Mouse (Mus musculus): Measurements from ENCODE around the gene Gucy1b2. TPM values are rescaled to one million over a fixed set of nuclear protein-coding genes. Genes with fewer than 3 reads are reported as not detected.

Gene Gucy1b2
- polyA plus RNA-seq, 1 experiment: 0.08 TPM

GRCm38 (mm10) chr14:62450706-62451105 is 5.4 kb downstream of the Gucy1b2 start:
- TF ChIP-seq POLR2A (IDR thresholded peaks at IDR 0.05; ENCODE audit: control insufficient read depth, extremely low read depth, insufficient read depth, low read length, poor library complexity): no peak
- no peak for TF ChIP-seq CTCF (IDR thresholded peaks at IDR 0.05; ENCODE audit: borderline replicate concordance, control insufficient read depth, extremely low read depth, insufficient read depth, low read length, poor library complexity)
- WGBS: 97% methylated on average over 1 of the region's 1 CpGs
- Histone ChIP-seq H3K27ac (ENCODE audit: control insufficient read depth, insufficient read depth, low read length) (no peak overlapping the region), H3K4me3 (ENCODE audit: control insufficient read depth, insufficient read depth, low read length) (no peak overlapping the region), H3K36me3 (ENCODE audit: control insufficient read depth, insufficient read depth, low read length) (no peaks in the 10 kb centered on the region), H3K4me1 (replicated peaks; ENCODE audit: control insufficient read depth, insufficient read depth, low read length) (no peaks in the 10 kb centered on the region), H3K27me3 (ENCODE audit: control insufficient read depth, insufficient read depth, low read length) (no peaks in the 10 kb centered on the region)
- DNase-seq: no peak

GRCm38 (mm10) chr14:62447214-62447548 is 8.9 kb downstream of the Gucy1b2 start:
- DNase-seq: no peak
- TF ChIP-seq CTCF (IDR thresholded peaks at IDR 0.05; ENCODE audit: borderline replicate concordance, control insufficient read depth, extremely low read depth, insufficient read depth, low read length, poor library complexity): no peak
- no peak for TF ChIP-seq POLR2A (IDR thresholded peaks at IDR 0.05; ENCODE audit: control insufficient read depth, extremely low read depth, insufficient read depth, low read length, poor library complexity)
- Histone ChIP-seq H3K4me1 (replicated peaks; ENCODE audit: control insufficient read depth, insufficient read depth, low read length) (no peaks in the 10 kb centered on the region), H3K36me3 (ENCODE audit: control insufficient read depth, insufficient read depth, low read length) (no peaks in the 10 kb centered on the region), H3K4me3 (ENCODE audit: control insufficient read depth, insufficient read depth, low read length) (no peak overlapping the region), H3K27ac (ENCODE audit: control insufficient read depth, insufficient read depth, low read length) (no peak overlapping the region), H3K27me3 (ENCODE audit: control insufficient read depth, insufficient read depth, low read length) (no peaks in the 10 kb centered on the region)
- WGBS: 94% methylated on average over 3 of the region's 3 CpGs

GRCm38 (mm10) chr14:62446385-62447213 is 9.5 kb downstream of the Gucy1b2 start:
- WGBS: 96% methylated on average over 7 of the region's 7 CpGs
- no peaks in the 10 kb centered on the region for H3K36me3 ChIP-seq (ENCODE audit: control insufficient read depth, insufficient read depth, low read length)

DNA sequence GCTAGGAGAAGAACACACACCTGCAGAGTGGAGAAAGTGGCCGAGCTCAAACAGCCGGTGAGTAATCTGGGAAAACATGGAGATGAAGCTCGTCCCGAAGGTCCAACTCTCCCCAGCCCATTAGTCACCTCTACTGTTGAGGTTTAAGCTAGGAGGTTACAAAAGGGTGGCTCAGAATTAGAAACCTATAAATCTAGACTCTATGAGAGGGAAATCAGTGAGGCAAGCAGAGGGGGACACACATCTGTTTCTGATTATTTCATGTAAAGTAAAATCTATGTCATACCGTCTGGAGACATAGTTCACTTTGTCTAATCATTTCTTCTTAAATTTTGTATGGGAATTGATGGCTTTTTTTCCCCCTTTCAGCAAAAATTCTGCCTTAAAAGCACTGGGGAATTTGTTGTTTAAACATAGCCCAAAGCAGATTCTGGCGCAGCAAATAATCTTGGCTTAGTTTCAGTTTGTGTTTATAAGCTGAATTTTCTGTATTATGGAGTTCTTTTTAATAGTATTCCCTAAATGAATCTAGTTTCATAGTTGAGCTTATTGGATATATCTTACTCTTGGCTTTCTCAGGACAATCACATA is 12.2 kb downstream of the Gucy1b2 start:
- no peak overlapping the region for H3K27ac ChIP-seq (ENCODE audit: control insufficient read depth, insufficient read depth, low read length)
- H3K27me3 ChIP-seq (ENCODE audit: control insufficient read depth, insufficient read depth, low read length): no peaks in the 10 kb centered on the region
- WGBS: 93% methylated on average over 6 of the region's 6 CpGs
- no peak for DNase-seq
- H3K4me1 ChIP-seq (replicated peaks; ENCODE audit: control insufficient read depth, insufficient read depth, low read length): no peaks in the 10 kb centered on the region
- H3K4me3 ChIP-seq (ENCODE audit: control insufficient read depth, insufficient read depth, low read length): no peak overlapping the region
- no peaks in the 10 kb centered on the region for H3K36me3 ChIP-seq (ENCODE audit: control insufficient read depth, insufficient read depth, low read length)
- TF ChIP-seq POLR2A (IDR thresholded peaks at IDR 0.05; ENCODE audit: control insufficient read depth, extremely low read depth, insufficient read depth, low read length, poor library complexity): no peak
- no peak for TF ChIP-seq CTCF (IDR thresholded peaks at IDR 0.05; ENCODE audit: borderline replicate concordance, control insufficient read depth, extremely low read depth, insufficient read depth, low read length, poor library complexity)

More at GRCm38 (mm10) chr14:62446385-62447213, 9.5 kb downstream of the Gucy1b2 start:
- no peaks in the 10 kb centered on the region for H3K27me3 ChIP-seq (ENCODE audit: control insufficient read depth, insufficient read depth, low read length)
- H3K27ac ChIP-seq (ENCODE audit: control insufficient read depth, insufficient read depth, low read length): no peak overlapping the region
- no peak for TF ChIP-seq POLR2A (IDR thresholded peaks at IDR 0.05; ENCODE audit: control insufficient read depth, extremely low read depth, insufficient read depth, low read length, poor library complexity)
- TF ChIP-seq CTCF (IDR thresholded peaks at IDR 0.05; ENCODE audit: borderline replicate concordance, control insufficient read depth, extremely low read depth, insufficient read depth, low read length, poor library complexity): no peak
- DNase-seq: no peak
- H3K4me3 ChIP-seq (ENCODE audit: control insufficient read depth, insufficient read depth, low read length): no peak overlapping the region
- no peaks in the 10 kb centered on the region for H3K4me1 ChIP-seq (replicated peaks; ENCODE audit: control insufficient read depth, insufficient read depth, low read length)

- no peak overlapping the region for H3K27ac ChIP-seq (ENCODE audit: control insufficient read depth, insufficient read depth, low read length)
- H3K36me3 ChIP-seq (ENCODE audit: control insufficient read depth, insufficient read depth, low read length): no peaks in the 10 kb centered on the region
- 97% methylated on average over 1 of the region's 1 CpGs for WGBS
- TF ChIP-seq CTCF (IDR thresholded peaks at IDR 0.05; ENCODE audit: borderline replicate concordance, control insufficient read depth, extremely low read depth, insufficient read depth, low read length, poor library complexity) (no peak), POLR2A (IDR thresholded peaks at IDR 0.05; ENCODE audit: control insufficient read depth, extremely low read depth, insufficient read depth, low read length, poor library complexity) (no peak)
- no peaks in the 10 kb centered on the region for H3K27me3 ChIP-seq (ENCODE audit: control insufficient read depth, insufficient read depth, low read length)
- no peak for DNase-seq
- H3K4me1 ChIP-seq (replicated peaks; ENCODE audit: control insufficient read depth, insufficient read depth, low read length): no peaks in the 10 kb centered on the region
- H3K4me3 ChIP-seq (ENCODE audit: control insufficient read depth, insufficient read depth, low read length): no peak overlapping the region
Observed at GRCm38 (mm10) chr14:62442971-62443370, 13.1 kb downstream of the Gucy1b2 start.

GRCm38 (mm10) chr14:62440036-62440435 is 16.1 kb downstream of the Gucy1b2 start:
- Histone ChIP-seq H3K4me3 (ENCODE audit: control insufficient read depth, insufficient read depth, low read length) (no peak overlapping the region), H3K4me1 (replicated peaks; ENCODE audit: control insufficient read depth, insufficient read depth, low read length) (no peaks in the 10 kb centered on the region), H3K27ac (ENCODE audit: control insufficient read depth, insufficient read depth, low read length) (no peak overlapping the region), H3K27me3 (ENCODE audit: control insufficient read depth, insufficient read depth, low read length) (no peaks in the 10 kb centered on the region), H3K36me3 (ENCODE audit: control insufficient read depth, insufficient read depth, low read length) (no peaks in the 10 kb centered on the region)
- no peak for TF ChIP-seq CTCF (IDR thresholded peaks at IDR 0.05; ENCODE audit: borderline replicate concordance, control insufficient read depth, extremely low read depth, insufficient read depth, low read length, poor library complexity)
- TF ChIP-seq POLR2A (IDR thresholded peaks at IDR 0.05; ENCODE audit: control insufficient read depth, extremely low read depth, insufficient read depth, low read length, poor library complexity): no peak
- DNase-seq: no peak
